Mouse (Mus musculus) c-Kit-positive CD71-positive TER-119-negative erythroid progenitor cells, embryonic 14.5 days (primary cell): Measurements from ENCODE around the gene Nop14.
A peak's percentile ranks its signal among the peaks of the same experiment; 100 is the strongest.

ENCODE experiments used
- DNase-seq: peaks from one replicate; pipeline ENCODE4 v3.0.0-alpha.2; 2013; ENCODE audit warnings: low read depth

Gene Nop14

DNA sequence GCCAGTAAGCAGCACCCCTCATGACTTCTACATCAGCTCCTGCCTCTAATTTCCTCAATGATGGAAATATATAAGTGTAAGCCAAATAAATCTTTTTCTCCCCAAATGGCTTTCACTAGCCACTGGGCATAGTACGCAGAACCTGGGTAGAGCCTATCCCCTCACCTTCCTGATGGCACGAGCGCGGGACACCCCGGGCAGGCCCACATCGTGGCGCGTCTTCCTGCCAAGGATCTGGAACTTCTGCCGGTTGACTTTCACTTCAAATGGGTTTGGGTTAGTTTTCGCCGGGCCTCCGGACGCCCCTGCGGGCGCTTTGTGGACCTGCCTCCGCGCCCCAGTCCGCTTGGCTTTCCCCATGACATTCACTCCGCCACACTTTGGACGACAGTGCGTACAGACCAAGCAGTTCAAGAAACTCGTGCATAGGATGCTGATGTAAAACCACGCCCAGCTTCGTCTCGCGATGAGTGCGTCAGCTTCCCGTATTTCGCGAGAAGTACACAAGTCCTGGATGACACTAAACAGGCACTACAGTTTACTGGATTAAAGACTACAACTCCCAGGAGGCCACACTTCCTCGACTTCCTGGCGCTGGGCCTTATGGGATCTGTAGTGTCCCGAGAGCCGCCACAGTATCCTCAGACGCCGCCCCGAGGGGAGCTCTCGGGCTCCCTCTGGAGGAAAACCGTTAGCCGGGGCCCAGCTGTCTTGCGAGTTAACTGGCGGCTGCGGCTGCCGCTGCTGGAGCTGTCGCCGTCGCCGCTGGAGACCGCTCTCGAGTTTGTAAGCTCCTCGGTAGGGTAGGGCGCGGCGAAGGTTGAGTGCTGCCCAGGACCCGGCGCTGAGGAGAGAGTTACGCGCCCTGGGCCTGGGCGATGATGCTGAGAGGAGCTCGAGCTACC, at the start of gene Nop14, which contains the start of gene Grk4:
TSS of gene Nop14 (minus strand) at position 463 of the 905 bp plus-strand sequence.
TSS of gene Grk4 (plus strand) at position 694 of the 905 bp plus-strand sequence.
- peak; percentile 100 for DNase-seq

DNA sequence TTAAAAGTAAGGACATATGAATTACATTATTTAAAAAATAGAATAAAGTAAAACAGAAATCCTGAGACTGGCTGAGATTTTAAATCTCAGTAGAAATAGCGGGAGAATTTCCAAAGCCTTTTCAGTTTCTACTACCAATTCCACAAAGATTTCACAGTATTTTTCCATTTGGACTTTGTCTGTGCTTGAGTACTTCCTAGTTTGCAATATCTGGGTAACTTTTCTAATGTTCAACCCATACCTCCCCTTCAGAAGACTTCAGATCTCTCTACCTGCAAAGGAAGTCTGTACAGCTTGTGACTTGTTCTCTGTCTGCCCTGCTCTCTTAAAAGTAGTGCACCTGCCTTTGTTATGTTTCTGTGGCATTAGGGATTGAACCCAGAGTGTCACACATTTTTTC, 48.5 kb upstream of the Nop14 start:
- no peak for DNase-seq

DNA sequence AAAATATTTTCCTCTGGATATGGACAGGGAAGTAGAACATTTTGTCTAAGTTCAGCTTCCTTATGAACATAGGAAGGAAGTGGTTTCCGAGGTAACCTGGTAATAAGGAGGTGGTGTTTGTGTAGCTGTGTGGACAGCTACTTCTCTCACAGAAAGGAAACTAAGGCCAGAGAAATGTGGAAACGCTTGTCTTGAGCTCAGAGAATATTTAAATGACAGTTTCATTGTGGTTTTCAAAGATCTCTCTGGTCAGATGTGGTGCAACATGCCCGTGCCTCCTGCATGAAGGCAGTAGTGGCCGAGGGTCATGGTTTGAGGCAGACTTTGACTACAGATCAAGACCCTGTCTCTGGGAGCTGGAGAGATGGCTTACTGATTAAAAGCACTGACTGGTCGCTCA, 35.6 kb upstream of the Nop14 start:
- DNase-seq: no peak

DNA sequence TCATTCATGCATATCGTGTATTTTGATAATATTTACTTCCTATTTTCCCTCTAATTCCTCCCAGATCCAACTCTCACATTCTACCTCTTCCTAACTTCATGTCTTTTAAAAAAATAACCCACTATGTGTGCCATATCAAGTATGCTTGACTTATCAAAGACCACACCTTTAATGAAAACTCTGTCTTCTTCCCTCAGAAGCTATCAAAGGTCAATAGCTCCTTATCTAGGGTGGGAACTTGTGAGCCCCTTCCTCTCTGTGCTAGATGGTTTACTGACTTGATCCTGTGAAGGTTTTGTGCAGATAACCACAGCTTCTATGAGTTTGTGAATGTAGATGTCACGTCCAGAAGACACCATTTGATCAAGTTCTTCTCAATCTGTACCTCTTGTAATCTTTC, 32.8 kb upstream of the Nop14 start:
- DNase-seq: no peak

GRCm38 (mm10) chr5:34689868-34690267, 29.9 kb upstream of the Nop14 start:
- DNase-seq: no peak

DNA sequence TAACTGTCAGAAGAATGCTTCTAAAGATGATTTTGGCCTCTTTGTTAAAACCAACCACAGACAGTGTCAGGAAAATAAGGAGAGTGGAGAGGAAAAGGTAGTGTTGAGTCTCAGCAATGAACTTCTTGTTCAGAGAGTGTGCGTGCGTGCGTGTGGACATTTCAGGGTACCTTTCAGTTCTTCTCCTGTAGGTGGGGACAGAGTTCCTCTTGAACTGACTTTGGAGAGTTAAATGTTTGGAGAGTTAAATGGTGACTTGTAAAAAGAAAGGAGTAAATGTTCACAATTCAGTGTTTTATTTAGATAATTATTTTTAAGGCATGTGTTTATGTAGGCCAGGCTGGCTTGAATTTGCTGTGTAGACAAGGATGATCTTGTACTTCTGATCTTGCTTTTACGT, 10.3 kb upstream of the Nop14 start:
- DNase-seq: peak; percentile 36

DNA sequence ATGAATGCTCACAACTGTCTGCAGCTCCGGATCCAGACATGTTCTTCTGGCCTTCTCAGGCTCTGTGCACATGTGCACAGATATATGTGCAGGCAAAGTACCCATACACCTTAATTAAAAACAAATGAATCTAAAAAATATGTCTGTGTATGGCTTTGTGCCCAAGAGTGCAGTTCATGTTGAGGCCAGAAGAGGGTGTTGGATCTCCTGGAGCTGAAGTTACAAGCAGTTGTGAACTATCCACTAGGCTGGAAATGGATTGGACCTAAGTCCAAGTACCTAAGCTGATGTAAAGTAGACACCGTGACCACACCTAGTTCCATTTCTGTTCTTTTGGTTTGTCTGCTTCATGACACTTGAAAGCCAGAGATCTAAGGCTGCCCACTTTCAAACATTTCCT, 9.5 kb upstream of the Nop14 start:
- DNase-seq: no peak

- DNase-seq: no peak
Measured at GRCm38 (mm10) chr5:34663231-34663630, 3.3 kb upstream of the Nop14 start.

- DNase-seq: no peak
Measured at GRCm38 (mm10) chr5:34661909-34662308, 2.0 kb upstream of the Nop14 start.

DNA sequence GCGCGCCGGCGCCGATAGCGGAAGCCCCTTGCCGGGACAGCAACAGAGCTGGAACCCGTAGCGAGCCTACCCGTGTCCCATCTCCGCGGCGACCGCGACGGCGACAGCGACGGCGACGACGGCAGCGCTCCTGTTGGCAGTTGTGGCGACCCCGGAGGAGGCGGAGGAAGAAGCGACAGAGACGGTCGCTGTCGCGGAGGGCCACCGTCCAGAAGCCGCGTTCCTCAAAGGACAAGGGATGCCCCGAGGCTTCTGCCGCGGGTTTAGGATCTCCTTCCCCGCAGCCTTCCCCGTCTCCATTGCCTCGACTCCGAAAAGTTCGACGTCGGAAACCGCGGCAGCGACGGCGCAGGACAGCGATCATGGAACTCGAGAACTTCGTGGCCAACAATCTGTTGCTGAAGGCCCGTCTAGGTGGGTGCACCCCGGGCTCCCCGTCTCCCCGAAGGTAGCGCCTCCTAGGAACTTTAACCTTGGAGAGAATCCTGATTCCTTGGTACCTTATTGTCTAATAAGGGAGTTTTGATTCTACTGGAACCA, 713 bp upstream of the Nop14 start:
- no peak for DNase-seq

DNA sequence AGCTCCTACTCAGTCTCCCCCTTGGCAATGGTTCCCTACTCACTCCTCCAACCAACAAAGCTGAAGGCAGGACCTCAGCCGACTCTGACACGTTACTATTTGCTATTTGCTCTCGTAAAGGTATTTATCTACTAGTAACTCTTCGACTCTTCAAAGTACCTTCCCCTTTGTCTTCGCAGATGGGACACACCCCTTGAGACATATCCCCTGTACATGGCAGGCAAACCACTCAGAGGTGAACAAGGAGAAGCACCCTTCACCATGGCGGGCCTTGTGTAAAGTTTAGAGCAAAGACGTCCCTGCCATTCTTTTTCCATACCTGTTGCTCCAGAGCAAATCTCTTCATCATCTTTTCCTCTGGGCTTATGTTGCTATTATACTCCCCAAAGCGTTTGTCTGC, 2.4 kb downstream of the Nop14 start:
- no peak for DNase-seq

DNA sequence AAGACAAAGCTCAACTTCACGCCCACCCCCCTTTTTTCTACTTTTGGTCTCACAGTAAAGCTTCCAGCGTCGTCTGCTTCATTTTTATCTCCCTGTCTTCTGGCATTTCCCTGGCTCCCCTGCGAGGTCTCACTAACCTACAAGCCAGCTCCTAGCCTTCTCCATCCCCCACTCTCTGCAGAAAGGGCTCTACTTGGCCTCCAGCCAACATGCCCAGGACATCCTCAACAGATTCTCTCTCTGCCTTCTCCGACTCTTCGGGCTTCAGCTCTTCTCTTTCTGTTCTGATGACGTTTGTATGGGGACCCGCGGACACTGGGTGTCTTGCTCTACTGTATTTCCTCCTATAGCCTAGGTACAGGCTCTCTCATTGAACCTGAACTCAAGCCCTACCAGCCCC, 5.1 kb downstream of the Nop14 start:
- no peak for DNase-seq

GRCm38 (mm10) chr5:34652961-34653360, 7.0 kb downstream of the Nop14 start:
- DNase-seq: no peak

- DNase-seq: no peak
Measured at GRCm38 (mm10) chr5:34647581-34647980, 12.4 kb downstream of the Nop14 start.

DNA sequence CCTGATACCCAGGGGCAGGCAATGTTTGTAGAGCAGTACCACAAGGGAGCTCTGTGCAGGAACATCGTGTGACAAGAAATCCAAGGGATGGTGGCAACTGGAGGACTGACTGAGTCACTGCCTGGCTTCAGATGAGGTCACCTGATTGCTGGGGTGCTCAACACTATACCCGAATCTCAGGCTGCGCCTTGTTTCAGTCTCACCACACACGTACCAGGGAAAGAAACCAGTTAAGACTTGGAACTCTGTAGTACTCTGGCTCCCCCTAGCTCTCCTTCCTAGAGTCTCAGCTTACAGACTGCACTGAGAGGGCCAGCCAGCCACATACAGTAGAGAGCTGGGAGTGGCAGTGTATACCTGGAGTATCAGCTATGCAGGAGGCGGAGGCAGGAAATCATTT, 17.0 kb downstream of the Nop14 start:
- peak; percentile 54 for DNase-seq

DNA sequence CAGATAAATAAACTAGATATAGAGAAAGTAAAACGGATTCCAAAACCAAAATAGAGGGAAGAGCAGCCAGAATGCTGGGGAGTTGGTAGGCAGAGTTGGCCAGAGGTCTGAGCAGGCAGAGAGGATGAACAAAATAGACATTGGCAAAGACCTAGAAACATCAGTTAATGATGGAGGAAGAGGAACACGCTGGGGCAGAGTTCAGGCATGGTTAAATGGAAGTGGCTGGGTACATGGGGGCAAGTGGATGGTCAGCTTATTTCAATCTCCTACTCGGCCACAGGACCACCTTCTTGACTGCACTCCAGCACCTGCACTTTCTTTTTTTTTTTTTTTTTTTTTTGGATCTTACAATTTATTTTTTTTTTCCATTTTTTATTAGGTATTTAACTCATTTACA, 18.0 kb downstream of the Nop14 start:
- DNase-seq: no peak

GRCm38 (mm10) chr5:34637591-34638156, 22.3 kb downstream of the Nop14 start:
- no peak for DNase-seq

GRCm38 (mm10) chr5:34636481-34637287, 23.3 kb downstream of the Nop14 start, which contains the start of gene Mfsd10:
TSS of gene Mfsd10 (minus strand) at chr5:34637212.
- DNase-seq: peak; percentile 78

- no peak for DNase-seq
Measured at GRCm38 (mm10) chr5:34635665-34636192, 24.2 kb downstream of the Nop14 start.

DNA sequence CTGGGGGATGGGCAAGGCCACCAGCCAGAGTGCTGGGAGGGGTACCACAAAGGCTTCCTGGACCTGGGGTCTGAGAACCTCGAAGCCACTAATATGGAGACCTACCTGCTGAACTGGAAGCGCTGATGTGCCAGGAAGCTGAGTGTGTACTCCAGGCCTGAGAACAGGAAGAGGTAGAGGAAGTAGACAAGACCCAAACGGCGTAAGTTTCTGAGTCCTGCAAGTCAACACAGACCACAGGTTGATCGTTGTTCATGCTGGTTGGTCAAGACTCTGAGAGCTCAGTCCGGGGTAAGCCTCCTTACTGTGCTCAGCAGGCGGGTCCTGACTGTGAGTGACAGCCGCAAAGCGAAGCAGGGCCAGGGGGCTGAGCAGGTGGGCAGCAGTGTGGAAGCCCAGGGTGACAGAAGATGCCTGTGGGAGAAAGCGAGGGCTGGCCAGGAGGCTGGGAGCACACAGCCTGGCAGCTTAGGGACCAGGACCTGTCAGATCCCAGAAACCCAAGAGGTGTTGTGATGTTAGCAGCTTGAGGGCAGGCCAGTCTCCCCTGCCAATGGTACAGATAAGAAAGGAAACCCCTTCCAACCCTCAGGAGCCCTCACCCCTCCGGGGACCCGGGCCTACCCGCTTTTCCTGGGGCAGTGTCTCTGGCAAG, 25.1 kb downstream of the Nop14 start:
- no peak for DNase-seq

DNA sequence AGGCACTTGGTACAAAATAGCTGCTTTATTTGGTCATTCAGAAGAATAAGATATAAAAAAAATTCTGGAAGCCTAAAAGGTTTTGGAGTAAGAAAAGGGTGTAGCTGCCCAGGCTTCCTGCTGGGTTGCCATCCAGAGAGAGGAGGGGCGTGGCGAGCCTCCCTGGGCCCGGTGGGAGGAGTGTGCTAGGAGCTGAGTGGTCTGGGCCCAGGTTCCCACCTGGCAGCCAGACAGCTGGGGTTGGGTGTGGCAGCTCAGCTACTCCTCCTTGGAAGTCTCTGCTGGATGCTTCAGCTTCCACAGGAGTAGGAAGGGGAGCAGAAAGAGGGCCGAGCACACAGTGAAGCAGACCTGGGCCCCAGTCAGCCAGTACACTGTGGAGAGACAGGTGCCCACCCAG, 26.3 kb downstream of the Nop14 start:
- DNase-seq: no peak

DNA sequence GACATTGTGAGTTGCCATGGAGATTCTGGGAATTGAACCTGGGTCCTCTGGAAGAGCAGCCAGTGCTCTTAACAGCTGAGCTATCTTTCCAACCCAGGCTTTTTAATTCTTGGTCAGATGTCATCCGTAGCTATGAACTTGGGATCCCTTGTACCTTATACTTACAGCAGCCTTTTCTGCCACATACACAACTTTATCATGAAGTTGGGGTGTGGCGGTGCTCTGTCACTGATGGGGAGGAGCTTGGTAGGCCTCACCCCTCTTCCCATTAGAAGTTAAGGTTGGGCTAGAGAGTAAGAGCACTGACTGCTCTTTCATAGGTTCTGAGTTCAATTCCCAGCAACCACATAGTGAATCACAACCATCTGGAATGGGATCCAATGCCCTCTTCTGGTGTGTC, 27.0 kb downstream of the Nop14 start:
- DNase-seq: peak; percentile 48
